Mouse (Mus musculus) hindbrain, embryonic 11.5 days (tissue): ENCODE results near the gene Rbm15b. TPM values are rescaled to one million over a fixed set of nuclear protein-coding genes. Genes with fewer than 3 reads are reported as not detected.

ENCODE experiments used
- ATAC-seq: fragments of 200-750 bp; cut with Nextera tagmentation; 2 replicates; pipeline ENCODE4 v1.8.0; 2017; ENCODE audit warnings: mild to moderate bottlenecking, moderate TSS enrichment, moderate library complexity; ENCODE audit not compliant: low FRiP score
- DNase-seq: peaks from one replicate; pipeline ENCODE4 v3.0.0-alpha.2; 2015; ENCODE audit warnings: low spot score
- H3K27ac ChIP-seq: fragments of 300-500 bp; sonication (generic); 2 replicates; pipeline ENCODE4 v1.5.1; 2014; ENCODE audit warnings: mild to moderate bottlenecking, low read depth, low read length
- H3K27me3 ChIP-seq: fragments of 300-500 bp; sonication (generic); 2 replicates; pipeline ENCODE4 v1.6.1; 2014; ENCODE audit warnings: mild to moderate bottlenecking, low read length, moderate library complexity, mixed read lengths; ENCODE audit not compliant: control insufficient read depth, insufficient read depth
- H3K36me3 ChIP-seq: fragments of 300-500 bp; sonication (generic); 2 replicates; pipeline ENCODE4 v1.6.1; 2014; ENCODE audit warnings: mild to moderate bottlenecking, low read length, moderate library complexity, mixed read lengths; ENCODE audit not compliant: control insufficient read depth, insufficient read depth
- H3K4me1 ChIP-seq: fragments of 300-500 bp; sonication (generic); replicated peaks from 2 replicates; pipeline ENCODE4 v1.6.1; 2014; ENCODE audit warnings: low read length, mixed read lengths; ENCODE audit not compliant: control insufficient read depth, insufficient read depth
- H3K4me2 ChIP-seq: fragments of 300-500 bp; sonication (generic); replicated peaks from 2 replicates; pipeline ENCODE4 v1.6.1; 2014; ENCODE audit warnings: mild to moderate bottlenecking, low read depth, low read length
- H3K4me3 ChIP-seq: fragments of 300-500 bp; sonication (generic); 2 replicates; pipeline ENCODE4 v1.5.1; 2014; ENCODE audit warnings: low read depth, low read length
- H3K9ac ChIP-seq: fragments of 300-500 bp; sonication (generic); 2 replicates; pipeline ENCODE4 v1.6.1; 2014; ENCODE audit warnings: low read depth, low read length
- H3K9me3 ChIP-seq: fragments of 300-500 bp; sonication (generic); 2 replicates; pipeline ENCODE4 v1.6.1; 2016; ENCODE audit warnings: low read length; ENCODE audit not compliant: control insufficient read depth
- WGBS: fragments of 180-500 bp; shearing (Covaris S2); extraction: QIAGEN DNeasy Blood & Tissue Kit; methylation state at CpG from one replicate; pipeline ENCODE4 v1.1.7; 2014; 5-methylcytosine and 5-hydroxymethylcytosine counted together
- polyA plus RNA-seq: library from polyadenylated mRNA; unstranded; fragments of >200 nt; fragmentation: Nextera tagmentation; extraction: Ambion mirVana; gene quantifications from 2 replicates; pipeline ENCODE4 v1.2.1, GENCODE M21; 2014

Gene Rbm15b
- polyA plus RNA-seq, 1 experiment from 2014 or later: 24.0 TPM

DNA sequence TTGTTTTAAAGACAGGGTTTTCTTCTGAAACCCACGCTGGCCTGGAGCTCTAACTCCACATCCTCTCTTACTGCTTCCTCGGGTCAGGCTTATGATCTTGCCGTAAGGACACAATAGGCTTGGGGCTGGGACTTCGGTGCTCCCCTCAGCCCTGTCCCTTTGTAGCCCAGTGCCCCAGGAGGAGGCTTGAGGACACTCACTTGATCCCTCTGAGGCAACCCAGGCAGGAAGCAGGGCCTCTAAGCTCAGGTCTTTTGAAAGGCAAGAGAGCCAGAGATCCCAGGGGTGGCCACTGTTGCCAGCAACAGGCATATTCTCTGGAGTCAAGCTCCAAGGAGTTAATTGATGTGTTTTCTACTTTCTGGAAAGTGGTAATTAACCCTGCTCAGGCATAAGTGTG, 7.8 kb downstream of the Rbm15b start:
- no peaks in the 10 kb centered on the region for H3K9me3 ChIP-seq
- no peak for ATAC-seq
- 72% methylated on average over 4 of the region's 4 CpGs for WGBS
- H3K27me3 ChIP-seq: no peaks in the 10 kb centered on the region
- no peak overlapping the region for H3K4me2 ChIP-seq
- peaks cover 7% of the 10 kb centered on the region; the same call in 1 of the 2 replicates for H3K36me3 ChIP-seq
- H3K27ac ChIP-seq: no peak overlapping the region
- DNase-seq: no peak
- no peak overlapping the region for H3K9ac ChIP-seq
- H3K4me1 ChIP-seq: peaks cover 9% of the 10 kb centered on the region; the same call in 1 of the 2 replicates
- no peak overlapping the region for H3K4me3 ChIP-seq

DNA sequence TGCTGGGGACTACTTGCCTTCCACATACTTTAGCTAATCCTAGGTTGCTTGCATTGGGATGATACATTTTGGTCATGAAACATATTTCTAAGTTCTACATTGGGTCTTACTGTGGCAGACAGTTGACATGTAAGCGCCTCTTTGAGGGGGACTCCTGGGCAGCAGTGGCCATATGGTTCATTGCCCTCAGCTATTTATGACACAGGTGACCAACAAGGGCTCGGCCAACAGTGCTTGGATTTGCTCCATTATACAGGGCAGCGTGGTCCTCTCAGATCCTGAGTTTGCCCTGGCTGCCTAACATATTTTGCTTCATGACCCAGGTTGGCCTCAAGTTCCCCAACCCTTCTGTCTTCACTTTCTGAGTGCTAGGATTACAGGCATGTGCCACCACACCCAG, 10.6 kb downstream of the Rbm15b start:
- Histone ChIP-seq H3K9ac (no peak overlapping the region), H3K4me1 (no peaks in the 10 kb centered on the region), H3K36me3 (peaks cover 11% of the 10 kb centered on the region; the same call in 1 of the 2 replicates), H3K4me3 (no peak overlapping the region), H3K9me3 (no peaks in the 10 kb centered on the region), H3K27ac (no peak overlapping the region), H3K4me2 (no peak overlapping the region), H3K27me3 (no peaks in the 10 kb centered on the region)
- WGBS: 96% methylated on average over 3 of the region's 3 CpGs
- DNase-seq: no peak
- ATAC-seq: no peak

DNA sequence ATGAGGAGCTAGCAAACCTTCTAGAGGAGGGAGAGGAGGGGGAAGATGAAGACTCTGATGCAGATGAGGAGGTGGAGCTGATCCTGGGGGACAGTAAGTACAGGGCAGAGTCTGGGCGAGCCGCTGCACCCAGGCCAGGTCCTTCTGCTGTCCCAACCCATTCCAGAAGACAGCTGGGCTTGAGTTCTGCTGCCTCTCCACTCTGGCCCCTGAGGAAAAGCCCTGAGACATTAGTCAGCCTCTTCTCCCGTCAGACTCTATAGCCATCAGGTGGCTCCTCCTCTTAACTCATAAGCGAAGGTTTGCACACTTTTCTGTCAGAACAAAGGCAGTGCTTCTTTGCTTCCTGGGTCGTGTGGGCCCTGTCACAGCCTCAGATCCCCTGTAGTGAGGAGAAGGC, 13.0 kb downstream of the Rbm15b start:
- no peak for ATAC-seq
- 85% methylated on average over 5 of the region's 5 CpGs for WGBS
- no peaks in the 10 kb centered on the region for H3K4me1 ChIP-seq
- no peak overlapping the region for H3K27ac ChIP-seq
- no peaks in the 10 kb centered on the region for H3K27me3 ChIP-seq
- H3K9me3 ChIP-seq: no peaks in the 10 kb centered on the region
- H3K4me2 ChIP-seq: no peak overlapping the region
- no peak overlapping the region for H3K4me3 ChIP-seq
- DNase-seq: no peak
- no peak overlapping the region for H3K9ac ChIP-seq
- peaks cover 11% of the 10 kb centered on the region; the same call in 1 of the 2 replicates for H3K36me3 ChIP-seq

DNA sequence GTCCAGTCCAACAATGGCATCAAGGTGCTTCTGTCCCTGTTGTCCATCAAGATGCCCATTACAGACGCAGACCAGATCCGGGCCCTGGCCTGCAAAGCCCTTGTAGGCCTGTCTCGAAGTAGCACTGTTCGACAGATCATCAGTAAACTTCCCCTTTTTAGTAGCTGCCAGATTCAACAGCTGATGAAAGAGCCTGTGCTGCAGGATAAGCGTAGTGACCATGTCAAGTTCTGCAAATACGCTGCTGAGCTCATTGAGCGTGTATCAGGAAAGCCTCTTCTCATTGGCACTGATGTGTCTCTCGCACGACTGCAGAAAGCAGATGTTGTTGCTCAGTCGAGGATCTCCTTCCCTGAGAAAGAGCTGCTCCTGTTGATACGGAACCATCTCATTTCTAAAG, 29.2 kb downstream of the Rbm15b start:
- DNase-seq (no peak), ATAC-seq (no peak)
- Histone ChIP-seq H3K27ac (no peak overlapping the region), H3K36me3 (peaks cover 7% of the 10 kb centered on the region), H3K4me2 (no peak overlapping the region), H3K4me3 (no peak overlapping the region), H3K9me3 (no peaks in the 10 kb centered on the region), H3K9ac (no peak overlapping the region), H3K4me1 (no peaks in the 10 kb centered on the region), H3K27me3 (no peaks in the 10 kb centered on the region)
- 91% methylated on average over 11 of the region's 11 CpGs for WGBS

DNA sequence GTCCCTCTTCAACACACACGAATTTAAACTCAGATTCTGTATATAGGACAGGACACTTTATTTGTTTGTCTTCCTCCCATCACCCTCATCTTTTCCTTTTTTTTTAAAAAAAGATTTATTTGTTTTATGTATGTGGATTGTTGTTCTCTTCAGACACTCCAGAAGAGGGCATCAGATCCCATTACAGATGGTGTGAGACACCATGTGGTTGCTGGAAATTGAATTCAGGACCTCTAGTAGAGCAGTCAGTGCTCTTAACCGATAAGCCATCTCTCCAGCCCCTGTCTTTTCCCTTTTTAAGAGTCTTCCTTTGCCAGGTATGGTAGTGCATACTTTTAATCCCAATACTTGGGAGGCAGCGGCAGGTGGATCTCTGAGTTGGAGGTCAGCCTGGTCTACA, 30.6 kb downstream of the Rbm15b start:
- 85% methylated on average over 3 of the region's 3 CpGs for WGBS
- Histone ChIP-seq H3K36me3 (peaks cover 7% of the 10 kb centered on the region), H3K4me2 (no peak overlapping the region), H3K9ac (no peak overlapping the region), H3K27ac (no peak overlapping the region), H3K9me3 (no peaks in the 10 kb centered on the region), H3K27me3 (no peaks in the 10 kb centered on the region), H3K4me3 (no peak overlapping the region), H3K4me1 (no peaks in the 10 kb centered on the region)
- DNase-seq (no peak), ATAC-seq (no peak)

DNA sequence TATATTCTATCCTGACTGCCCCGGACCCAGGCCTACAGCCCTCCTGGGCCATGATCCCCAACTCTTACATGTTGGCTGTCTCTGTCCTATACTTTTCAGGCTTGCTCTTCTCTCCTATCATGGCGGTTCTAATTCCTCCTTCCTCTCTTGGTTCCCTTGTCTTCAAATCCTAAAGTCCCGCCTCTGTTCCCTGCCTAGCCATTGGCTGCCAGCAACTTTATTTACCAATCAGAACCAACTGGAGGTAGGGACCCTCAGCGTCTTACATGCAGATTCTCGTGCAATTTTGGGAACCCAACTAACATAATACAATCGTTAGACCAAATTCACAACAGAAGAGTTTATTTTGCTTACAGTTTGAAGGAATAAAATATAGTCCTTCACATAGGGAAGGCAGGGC, 44.4 kb downstream of the Rbm15b start:
- DNase-seq (no peak), ATAC-seq (no peak)
- Histone ChIP-seq H3K9ac (no peak overlapping the region), H3K4me3 (no peak overlapping the region), H3K27me3 (no peaks in the 10 kb centered on the region), H3K9me3 (no peaks in the 10 kb centered on the region), H3K27ac (no peak overlapping the region), H3K36me3 (peaks cover 9% of the 10 kb centered on the region; the same call in 1 of the 2 replicates), H3K4me2 (no peak overlapping the region), H3K4me1 (no peaks in the 10 kb centered on the region)
- 94% methylated on average over 6 of the region's 6 CpGs for WGBS

DNA sequence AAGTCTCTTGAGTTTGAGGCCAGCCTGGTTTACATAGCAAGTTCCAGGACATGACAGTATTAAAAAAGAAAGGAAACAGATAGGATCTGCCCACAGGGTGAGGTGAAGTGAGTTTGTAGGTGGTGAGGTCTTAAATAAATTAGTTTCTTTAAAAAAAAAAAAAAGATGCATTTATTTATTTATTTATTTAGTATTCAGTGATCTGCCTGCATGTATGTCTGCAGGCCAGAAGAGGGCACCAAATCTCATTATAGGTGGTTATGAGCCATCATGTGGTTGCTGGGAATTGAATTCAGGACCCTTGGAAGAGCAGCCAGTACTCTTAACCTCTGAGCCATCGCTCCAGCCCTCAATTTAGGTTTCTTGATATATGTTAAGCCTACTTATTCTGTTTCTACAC, 46.7 kb downstream of the Rbm15b start:
- no peak overlapping the region for H3K9ac ChIP-seq
- no peak overlapping the region for H3K27ac ChIP-seq
- H3K4me3 ChIP-seq: no peak overlapping the region
- ATAC-seq (no peak), DNase-seq (no peak)
- H3K4me2 ChIP-seq: no peak overlapping the region
- H3K27me3 ChIP-seq: no peaks in the 10 kb centered on the region
- H3K9me3 ChIP-seq: no peaks in the 10 kb centered on the region
- 97% methylated on average over 1 of the region's 1 CpGs for WGBS
- H3K4me1 ChIP-seq: no peaks in the 10 kb centered on the region
- peaks cover 9% of the 10 kb centered on the region for H3K36me3 ChIP-seq

Other genes starting within 250 kb of the Rbm15b start
- gene Grm2, start 231.3 kb downstream of the Rbm15b start, polyA plus RNA-seq: 9.5 and 9.7 TPM in 2 replicates
- gene Tex264, start 201.5 kb downstream of the Rbm15b start, polyA plus RNA-seq: 28.1 and 30.0 TPM in 2 replicates
- 6.3 and 8.8 TPM in 2 replicates for gene Rad54l2, start 98.2 kb downstream of the Rbm15b start, polyA plus RNA-seq
- gene Dcaf1, start 65.6 kb downstream of the Rbm15b start, polyA plus RNA-seq: 30.4 and 32.1 TPM in 2 replicates
- 305 and 309 TPM in 2 replicates for gene Manf, start 4.6 kb upstream of the Rbm15b start, polyA plus RNA-seq